Mouse (Mus musculus): ENCODE results near the gene Insrr. TPM values are rescaled to one million over a fixed set of nuclear protein-coding genes. Genes with fewer than 3 reads are reported as not detected.

Insrr gene
- polyA plus RNA-seq, 1 experiment from 2014 or later, result 1.2 TPM

DNA sequence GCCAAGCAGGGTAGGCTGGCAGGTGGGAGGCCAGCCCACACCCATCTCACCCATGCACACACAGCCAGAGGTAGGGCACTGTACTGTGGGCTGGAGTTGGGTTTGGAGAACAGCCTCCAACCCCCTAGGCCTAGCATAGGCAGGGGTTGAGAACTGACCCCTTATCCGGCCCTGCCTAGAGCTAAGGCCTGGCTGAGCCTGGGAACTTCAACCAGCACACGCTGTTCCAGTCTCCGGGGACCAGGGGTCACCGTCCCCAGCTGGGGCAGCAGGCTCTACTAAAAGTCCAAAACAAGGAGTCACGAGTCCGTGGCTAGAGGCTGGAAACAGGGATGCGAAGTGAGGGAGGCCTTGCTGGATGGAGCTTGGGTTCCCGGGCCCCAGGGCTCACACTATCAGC is 29.0 kb upstream of the Insrr start:
- H3K9me3 ChIP-seq (ENCODE audit: control insufficient read depth, low read length), result no peaks in the 10 kb centered on the region
- no peak for ATAC-seq (ENCODE audit: low read depth)
- H3K4me1 ChIP-seq (ENCODE audit: control insufficient read depth, insufficient read depth, low read length), result peaks cover 39% of the 10 kb centered on the region
- no peak overlapping the region for H3K27ac ChIP-seq (replicated peaks; ENCODE audit: low read depth, low read length)
- H3K9ac ChIP-seq (ENCODE audit: low read depth, low read length), result peak overlapping the region; percentile 47
- peak overlapping the region; percentile 65 for H3K4me2 ChIP-seq (ENCODE audit: low read depth, low read length)
- H3K4me3 ChIP-seq (ENCODE audit: low read depth, low read length), result peak overlapping the region; percentile 47
- H3K36me3 ChIP-seq (ENCODE audit: control insufficient read depth, insufficient read depth, low read length), result no peaks in the 10 kb centered on the region
- no peaks in the 10 kb centered on the region for H3K27me3 ChIP-seq (replicated peaks; ENCODE audit: control insufficient read depth, insufficient read depth, low read length)
- 60% methylated on average over 8 of the region's 8 CpGs for WGBS
- DNase-seq (ENCODE audit: low spot score), result no peak

DNA sequence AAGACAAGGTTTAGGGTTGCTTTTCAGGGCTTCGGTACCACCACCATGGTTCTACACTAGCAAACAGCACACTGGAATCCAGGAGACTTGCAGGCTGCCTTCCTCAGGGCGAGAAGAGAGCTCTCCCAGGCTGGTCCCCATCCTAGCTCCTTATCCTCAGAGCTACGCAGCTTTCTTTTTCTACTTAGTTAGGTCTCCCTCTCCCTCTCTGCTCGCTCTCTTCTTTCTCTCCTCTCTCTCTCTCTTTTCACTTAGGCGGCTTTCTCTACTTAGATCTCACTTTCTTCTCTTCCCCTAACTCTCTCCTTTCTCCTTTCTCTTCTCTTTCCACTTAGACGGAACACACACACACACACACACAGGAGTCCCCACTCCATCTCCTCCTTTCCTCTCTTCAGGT is 28.3 kb upstream of the Insrr start:
- H3K4me1 ChIP-seq (ENCODE audit: control insufficient read depth, insufficient read depth, low read length), result peaks cover 33% of the 10 kb centered on the region
- H3K4me2 ChIP-seq (ENCODE audit: low read depth, low read length), result peak overlapping the region; percentile 65

GRCm38 (mm10) chr3:87768844-87769243 is 27.9 kb upstream of the Insrr start:
- Histone ChIP-seq H3K4me3 (ENCODE audit: low read depth, low read length) (peak overlapping the region; percentile 47), H3K36me3 (ENCODE audit: control insufficient read depth, insufficient read depth, low read length) (no peaks in the 10 kb centered on the region), H3K27ac (replicated peaks; ENCODE audit: low read depth, low read length) (peak overlapping the region; percentile 65), H3K4me1 (ENCODE audit: control insufficient read depth, insufficient read depth, low read length) (peaks cover 29% of the 10 kb centered on the region), H3K27me3 (replicated peaks; ENCODE audit: control insufficient read depth, insufficient read depth, low read length) (no peaks in the 10 kb centered on the region), H3K9ac (ENCODE audit: low read depth, low read length) (peak overlapping the region; percentile 67), H3K4me2 (ENCODE audit: low read depth, low read length) (peak overlapping the region; percentile 65), H3K9me3 (ENCODE audit: control insufficient read depth, low read length) (no peaks in the 10 kb centered on the region)
- DNase-seq (ENCODE audit: low spot score) (peak; percentile 76), ATAC-seq (ENCODE audit: low read depth) (peak; percentile 70)
- WGBS, result under 1% methylated on average over 33 of the region's 37 CpGs

More for the DNA sequence above, 28.3 kb upstream of the Insrr start:
- H3K27me3 ChIP-seq (replicated peaks; ENCODE audit: control insufficient read depth, insufficient read depth, low read length), result no peaks in the 10 kb centered on the region
- H3K9ac ChIP-seq (ENCODE audit: low read depth, low read length), result peak overlapping the region; percentile 67
- peak overlapping the region; percentile 47 for H3K4me3 ChIP-seq (ENCODE audit: low read depth, low read length)
- no peak for ATAC-seq (ENCODE audit: low read depth)
- peak overlapping the region; percentile 65 for H3K27ac ChIP-seq (replicated peaks; ENCODE audit: low read depth, low read length)
- no peak for DNase-seq (ENCODE audit: low spot score)
- no peaks in the 10 kb centered on the region for H3K36me3 ChIP-seq (ENCODE audit: control insufficient read depth, insufficient read depth, low read length)
- no peaks in the 10 kb centered on the region for H3K9me3 ChIP-seq (ENCODE audit: control insufficient read depth, low read length)
- 39% methylated on average over 6 of the region's 6 CpGs for WGBS

DNA sequence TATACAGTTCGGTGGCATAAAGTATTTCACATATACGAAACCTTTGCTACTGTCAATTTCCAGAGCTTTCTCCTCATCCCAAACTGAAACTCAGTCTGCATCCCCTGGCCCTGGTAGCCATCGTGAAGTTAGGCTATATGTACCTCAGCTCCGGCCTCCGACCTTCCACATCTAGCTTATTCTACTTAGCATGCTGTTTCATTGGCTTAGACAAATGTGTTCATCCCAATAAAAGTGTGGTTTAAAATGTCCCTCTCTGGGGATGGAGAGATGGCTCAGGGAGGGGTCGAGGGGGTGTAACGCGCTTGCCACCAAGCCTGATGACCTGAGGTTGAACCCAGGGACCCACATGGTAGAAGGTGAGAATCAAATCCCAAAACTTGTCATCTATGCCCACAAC is 27.2 kb upstream of the Insrr start:
- H3K36me3 ChIP-seq (ENCODE audit: control insufficient read depth, insufficient read depth, low read length), result no peaks in the 10 kb centered on the region
- 78% methylated on average over 8 of the region's 8 CpGs for WGBS
- H3K4me2 ChIP-seq (ENCODE audit: low read depth, low read length), result no peak overlapping the region

DNA sequence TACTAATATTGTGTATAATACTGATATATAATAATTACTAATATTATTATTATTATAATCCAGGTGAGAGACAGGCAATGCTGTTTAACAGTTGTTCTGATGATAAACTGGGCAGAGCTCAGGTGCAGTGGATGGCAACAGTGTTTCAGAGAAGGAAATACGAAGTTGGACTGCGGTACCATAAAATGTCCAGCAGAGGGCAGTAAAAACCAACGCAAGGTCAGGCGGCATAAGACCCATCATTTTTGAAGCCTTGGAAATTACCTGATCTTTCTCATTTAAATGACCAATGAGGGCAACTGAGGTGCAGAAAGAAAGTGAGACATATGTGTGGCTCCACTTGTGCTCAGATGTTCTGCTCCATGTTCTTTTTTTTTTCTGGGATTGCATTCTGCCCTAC is 26.5 kb upstream of the Insrr start:
- H3K9ac ChIP-seq (ENCODE audit: low read depth, low read length), result no peak overlapping the region
- H3K9me3 ChIP-seq (ENCODE audit: control insufficient read depth, low read length), result no peaks in the 10 kb centered on the region
- no peak overlapping the region for H3K27ac ChIP-seq (replicated peaks; ENCODE audit: low read depth, low read length)
- H3K4me3 ChIP-seq (ENCODE audit: low read depth, low read length), result no peak overlapping the region
- ATAC-seq (ENCODE audit: low read depth) (no peak), DNase-seq (ENCODE audit: low spot score) (no peak)
- peaks cover 15% of the 10 kb centered on the region for H3K4me1 ChIP-seq (ENCODE audit: control insufficient read depth, insufficient read depth, low read length)
- H3K36me3 ChIP-seq (ENCODE audit: control insufficient read depth, insufficient read depth, low read length), result no peaks in the 10 kb centered on the region
- no peaks in the 10 kb centered on the region for H3K27me3 ChIP-seq (replicated peaks; ENCODE audit: control insufficient read depth, insufficient read depth, low read length)
- 0% methylated on average over 4 of the region's 4 CpGs for WGBS
- no peak overlapping the region for H3K4me2 ChIP-seq (ENCODE audit: low read depth, low read length)

More for the DNA sequence above, 27.2 kb upstream of the Insrr start:
- peaks cover 23% of the 10 kb centered on the region for H3K4me1 ChIP-seq (ENCODE audit: control insufficient read depth, insufficient read depth, low read length)
- no peak overlapping the region for H3K27ac ChIP-seq (replicated peaks; ENCODE audit: low read depth, low read length)
- H3K9ac ChIP-seq (ENCODE audit: low read depth, low read length), result no peak overlapping the region
- DNase-seq (ENCODE audit: low spot score) (no peak), ATAC-seq (ENCODE audit: low read depth) (no peak)
- no peak overlapping the region for H3K4me3 ChIP-seq (ENCODE audit: low read depth, low read length)
- H3K27me3 ChIP-seq (replicated peaks; ENCODE audit: control insufficient read depth, insufficient read depth, low read length), result no peaks in the 10 kb centered on the region
- no peaks in the 10 kb centered on the region for H3K9me3 ChIP-seq (ENCODE audit: control insufficient read depth, low read length)

DNA sequence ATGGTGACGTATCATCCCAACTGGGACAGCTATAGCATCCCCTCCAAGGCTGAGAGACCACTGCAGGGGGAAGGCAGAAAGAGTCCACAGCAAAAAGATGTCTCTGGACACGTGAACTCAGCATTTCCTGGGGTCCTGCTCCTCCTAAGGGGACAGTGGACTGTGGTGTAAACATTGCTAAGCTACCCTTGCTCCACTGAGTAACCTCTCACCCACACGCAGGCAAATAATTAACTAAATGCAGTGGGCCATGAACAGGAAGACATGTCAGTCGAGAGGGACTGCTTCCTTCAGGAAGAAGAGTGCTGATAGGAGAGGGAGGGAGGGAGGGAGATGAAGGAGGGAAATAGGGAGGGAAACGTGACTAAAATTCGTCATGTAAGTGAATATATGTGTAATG is 25.7 kb upstream of the Insrr start:
- Histone ChIP-seq H3K36me3 (ENCODE audit: control insufficient read depth, insufficient read depth, low read length) (no peaks in the 10 kb centered on the region), H3K9ac (ENCODE audit: low read depth, low read length) (no peak overlapping the region), H3K27me3 (replicated peaks; ENCODE audit: control insufficient read depth, insufficient read depth, low read length) (no peaks in the 10 kb centered on the region), H3K27ac (replicated peaks; ENCODE audit: low read depth, low read length) (no peak overlapping the region), H3K9me3 (ENCODE audit: control insufficient read depth, low read length) (no peaks in the 10 kb centered on the region), H3K4me2 (ENCODE audit: low read depth, low read length) (no peak overlapping the region), H3K4me1 (ENCODE audit: control insufficient read depth, insufficient read depth, low read length) (peaks cover 13% of the 10 kb centered on the region; the same call in 1 of the 2 replicates), H3K4me3 (ENCODE audit: low read depth, low read length) (no peak overlapping the region)
- ATAC-seq (ENCODE audit: low read depth) (no peak), DNase-seq (ENCODE audit: low spot score) (no peak)
- WGBS, result 44% methylated on average over 6 of the region's 6 CpGs

GRCm38 (mm10) chr3:87778283-87778682 is 18.5 kb upstream of the Insrr start:
- Histone ChIP-seq H3K27ac (replicated peaks; ENCODE audit: low read depth, low read length) (no peak overlapping the region), H3K36me3 (ENCODE audit: control insufficient read depth, insufficient read depth, low read length) (no peaks in the 10 kb centered on the region), H3K4me3 (ENCODE audit: low read depth, low read length) (no peak overlapping the region), H3K9me3 (ENCODE audit: control insufficient read depth, low read length) (no peaks in the 10 kb centered on the region), H3K4me2 (ENCODE audit: low read depth, low read length) (peak overlapping the region; percentile 15; the same call in 1 of the 2 replicates), H3K4me1 (ENCODE audit: control insufficient read depth, insufficient read depth, low read length) (peaks cover 12% of the 10 kb centered on the region; the same call in 1 of the 2 replicates), H3K27me3 (replicated peaks; ENCODE audit: control insufficient read depth, insufficient read depth, low read length) (peaks cover 9% of the 10 kb centered on the region; the same call in 1 of the 2 replicates), H3K9ac (ENCODE audit: low read depth, low read length) (peak overlapping the region; percentile 17; the same call in 1 of the 2 replicates)
- DNase-seq (ENCODE audit: low spot score) (no peak), ATAC-seq (ENCODE audit: low read depth) (no peak)
- 40% methylated on average over 23 of the region's 23 CpGs for WGBS

- Histone ChIP-seq H3K27me3 (replicated peaks; ENCODE audit: control insufficient read depth, insufficient read depth, low read length) (peaks cover 9% of the 10 kb centered on the region; the same call in 1 of the 2 replicates), H3K4me2 (ENCODE audit: low read depth, low read length) (no peak overlapping the region)
- WGBS, result 51% methylated on average over 2 of the region's 2 CpGs
Observed at GRCm38 (mm10) chr3:87779086-87779485, 17.7 kb upstream of the Insrr start.

More at GRCm38 (mm10) chr3:87779086-87779485, 17.7 kb upstream of the Insrr start:
- no peaks in the 10 kb centered on the region for H3K9me3 ChIP-seq (ENCODE audit: control insufficient read depth, low read length)
- peak; percentile 20; the same call in 1 of the 2 replicates for ATAC-seq (ENCODE audit: low read depth)
- no peaks in the 10 kb centered on the region for H3K36me3 ChIP-seq (ENCODE audit: control insufficient read depth, insufficient read depth, low read length)
- peaks cover 12% of the 10 kb centered on the region; the same call in 1 of the 2 replicates for H3K4me1 ChIP-seq (ENCODE audit: control insufficient read depth, insufficient read depth, low read length)
- DNase-seq (ENCODE audit: low spot score), result peak; percentile 45
- H3K9ac ChIP-seq (ENCODE audit: low read depth, low read length), result no peak overlapping the region; the same call in 1 of the 2 replicates
- H3K27ac ChIP-seq (replicated peaks; ENCODE audit: low read depth, low read length), result no peak overlapping the region
- H3K4me3 ChIP-seq (ENCODE audit: low read depth, low read length), result no peak overlapping the region
